Mouse (Mus musculus) CH12.LX (cell line): Measurements from ENCODE around the gene Polh. TPM values are rescaled to one million over a fixed set of nuclear protein-coding genes. Genes with fewer than 3 reads are reported as not detected.

ENCODE experiments used
- DNase-seq: peaks from one replicate; pipeline ENCODE4 v3.0.0-alpha.2; 2013; ENCODE audit errors: extremely low read depth
- H3K27ac ChIP-seq: 2 replicates; pipeline ENCODE4 v1.5.1; 2012; ENCODE audit warnings: low read depth, mild to moderate bottlenecking, control low read depth, moderate library complexity; ENCODE audit not compliant: insufficient read depth
- H3K27me3 ChIP-seq: replicated peaks from 2 replicates; pipeline ENCODE3; 2012; ENCODE audit warnings: inconsistent platforms
- H3K36me3 ChIP-seq, 2 experiments: replicated peaks in 1 of 2; 2 replicates each; pipeline versions ENCODE3 to v1.6.1; 2012; ENCODE audit warnings: inconsistent platforms in 1 of 2, low read length in 1 of 2, mild to moderate bottlenecking in 1 of 2, mixed read lengths in 1 of 2, moderate library complexity in 1 of 2; ENCODE audit not compliant: control insufficient read depth in 1 of 2, insufficient read depth in 1 of 2
- H3K4me1 ChIP-seq, 2 experiments: 2 replicates each; pipeline ENCODE4 v1.6.1; 2012; ENCODE audit warnings: inconsistent platforms in 1 of 2, moderate library complexity in 1 of 2; ENCODE audit not compliant: insufficient read depth in 2 of 2, control insufficient read depth in 1 of 2
- H3K4me2 ChIP-seq: 2 replicates; pipeline ENCODE4 v1.6.1; 2012; ENCODE audit warnings: low read depth, mild to moderate bottlenecking, control low read depth; ENCODE audit not compliant: poor library complexity, insufficient read depth, severe bottlenecking
- H3K4me3 ChIP-seq, 3 experiments: fragments of 150-350 bp in 1 of 3; sonication (generic) in 1 of 3; replicated peaks in 1 of 3; 2 replicates each; pipeline versions ENCODE3 to v1.5.1; 2011 to 2012; ENCODE audit warnings: low read depth in 2 of 3, low read length in 2 of 3, mild to moderate bottlenecking in 2 of 3, moderate library complexity in 2 of 3, control low read depth in 1 of 3, improper control_type of control experiment in 1 of 3, inconsistent platforms in 1 of 3, mixed read lengths in 1 of 3; ENCODE audit not compliant: poor library complexity in 1 of 3
- H3K79me2 ChIP-seq: replicated peaks from 2 replicates; pipeline ENCODE4 v1.6.1; 2012; ENCODE audit warnings: mild to moderate bottlenecking, moderate library complexity; ENCODE audit not compliant: control insufficient read depth, poor library complexity, insufficient read depth, severe bottlenecking; ENCODE audit errors: extremely low read depth
- H3K9ac ChIP-seq: 2 replicates; pipeline ENCODE4 v1.6.1; 2012; ENCODE audit warnings: low read depth, mild to moderate bottlenecking, control low read depth, moderate library complexity; ENCODE audit not compliant: insufficient read depth
- H3K9me3 ChIP-seq: replicated peaks from 2 replicates; pipeline ENCODE3; 2012; ENCODE audit warnings: low read length, inconsistent platforms, mixed read lengths
- BHLHE40 ChIP-seq: IDR thresholded peaks from 2 replicates; pipeline ENCODE4 v1.6.1; 2011; ENCODE audit warnings: mild to moderate bottlenecking, low read depth, low read length, improper control_type of control experiment
- CHD2 ChIP-seq: IDR thresholded peaks from 2 replicates; pipeline ENCODE4 v1.6.1; 2011; ENCODE audit warnings: low read length, improper control_type of control experiment
- EP300 ChIP-seq: IDR thresholded peaks from 2 replicates; pipeline ENCODE4 v1.6.1; 2011; ENCODE audit warnings: low read length, improper control_type of control experiment
- ETS1 ChIP-seq: conservative IDR thresholded peaks from 2 replicates; pipeline ENCODE4 v1.6.1; 2012; ENCODE audit warnings: low read depth, mild to moderate bottlenecking, inconsistent platforms, low read length, improper control_type of control experiment, moderate library complexity
- HCFC1 ChIP-seq: IDR thresholded peaks from 2 replicates; pipeline ENCODE4 v1.6.1; 2012; ENCODE audit warnings: low read depth, mild to moderate bottlenecking, inconsistent platforms, low read length, improper control_type of control experiment
- IRF4 ChIP-seq: IDR thresholded peaks from 2 replicates; pipeline ENCODE4 v1.6.1; 2014; ENCODE audit warnings: low read depth, mild to moderate bottlenecking, inconsistent platforms, low read length, improper control_type of control experiment
- JUND ChIP-seq: conservative IDR thresholded peaks from 2 replicates; pipeline ENCODE4 v1.6.1; 2011; ENCODE audit warnings: low read depth, low read length, improper control_type of control experiment
- MAFK ChIP-seq: IDR thresholded peaks from 2 replicates; pipeline ENCODE4 v1.6.1; 2011; ENCODE audit warnings: low read length, improper control_type of control experiment; ENCODE audit not compliant: insufficient replicate concordance
- MAX ChIP-seq: IDR thresholded peaks from 2 replicates; pipeline ENCODE4 v1.6.1; 2011; ENCODE audit warnings: low read length, improper control_type of control experiment
- MAZ ChIP-seq: IDR thresholded peaks from 2 replicates; pipeline ENCODE4 v1.6.1; 2012; ENCODE audit warnings: low read depth, mild to moderate bottlenecking, inconsistent platforms, low read length, improper control_type of control experiment, moderate library complexity
- MYC ChIP-seq: IDR thresholded peaks from 2 replicates; pipeline ENCODE4 v1.6.1; 2011; ENCODE audit warnings: low read depth, mild to moderate bottlenecking, improper control_type of control experiment, low read length
- NELFE ChIP-seq: IDR thresholded peaks from 2 replicates; pipeline ENCODE4 v1.6.1; 2011; ENCODE audit warnings: low read depth, low read length, improper control_type of control experiment
- NRF1 ChIP-seq: IDR thresholded peaks from 2 replicates; pipeline ENCODE4 v1.6.1; 2014; ENCODE audit warnings: low read depth, mild to moderate bottlenecking, inconsistent platforms, low read length, improper control_type of control experiment, moderate library complexity
- POLR2A ChIP-seq: IDR thresholded peaks from 2 replicates; pipeline ENCODE4 v1.6.1; 2011; ENCODE audit warnings: low read depth, mild to moderate bottlenecking, improper control_type of control experiment, low read length
- POLR2AphosphoS2 ChIP-seq: IDR thresholded peaks from 2 replicates; pipeline ENCODE4 v1.6.1; 2011; ENCODE audit warnings: low read depth, low read length, improper control_type of control experiment
- RAD21 ChIP-seq: IDR thresholded peaks from 2 replicates; pipeline ENCODE4 v1.6.1; 2011; ENCODE audit warnings: low read depth, mild to moderate bottlenecking, low read length, improper control_type of control experiment, moderate library complexity
- RCOR1 ChIP-seq: conservative IDR thresholded peaks from 2 replicates; pipeline ENCODE4 v1.6.1; 2012; ENCODE audit warnings: low read depth, mild to moderate bottlenecking, inconsistent platforms, low read length, improper control_type of control experiment
- TCF12 ChIP-seq: IDR thresholded peaks from 2 replicates; pipeline ENCODE4 v1.6.1; 2014; ENCODE audit warnings: low read depth, mild to moderate bottlenecking, inconsistent platforms, low read length, improper control_type of control experiment
- UBTF ChIP-seq: IDR thresholded peaks from 2 replicates; pipeline ENCODE4 v1.6.1; 2012; ENCODE audit warnings: low read depth, mild to moderate bottlenecking, inconsistent platforms, low read length, improper control_type of control experiment, moderate library complexity
- ZKSCAN1 ChIP-seq: IDR thresholded peaks from 2 replicates; pipeline ENCODE4 v1.6.1; 2012; ENCODE audit warnings: low read depth, inconsistent platforms, low read length, improper control_type of control experiment, borderline replicate concordance
- ZMIZ1 ChIP-seq: IDR thresholded peaks from 2 replicates; pipeline ENCODE4 v1.6.1; 2012; ENCODE audit warnings: low read depth, mild to moderate bottlenecking, inconsistent platforms, low read length, improper control_type of control experiment
- dilution Hi-C: fragments of 300-500 bp; cut with MboI; formaldehyde crosslinking; loops from 2 replicates; pipeline ENCODE4 v1.14.3; 2020; ENCODE audit warnings: low sequenced_read_pairs; ENCODE audit not compliant: extremely low pct_unique_long_range_greater_than_20kb, extremely low pct_ligation_motif_present
- in situ Hi-C: fragments of 300-500 bp; cut with MboI; formaldehyde crosslinking; loops from 3 replicates; pipeline ENCODE4 v1.14.3; 2019; ENCODE audit warnings: low sequenced_read_pairs, low pct_ligation_motif_present, low pct_unique_long_range_greater_than_20kb, mixed read lengths
- polyA plus RNA-seq: library from polyadenylated mRNA; unstranded; fragments of >175 nt; gene quantifications from 2 replicates; pipeline ENCODE4 v1.2.1, GENCODE M21; 2012; ENCODE audit warnings: low read depth; ENCODE audit not compliant: insufficient read length
- total RNA-seq, 2 experiments: library from RNA; depleted of rRNA; stranded (reverse); fragments of 300-350 nt in 1 of 2; fragments of >200 nt in 1 of 2; gene quantifications; 2 replicates each; pipeline ENCODE4 v1.2.3; 2012 to 2014

The Polh gene
- total and polyA plus RNA-seq, 3 experiments, result 23.1 to 40.4 (median 36.0) TPM

DNA sequence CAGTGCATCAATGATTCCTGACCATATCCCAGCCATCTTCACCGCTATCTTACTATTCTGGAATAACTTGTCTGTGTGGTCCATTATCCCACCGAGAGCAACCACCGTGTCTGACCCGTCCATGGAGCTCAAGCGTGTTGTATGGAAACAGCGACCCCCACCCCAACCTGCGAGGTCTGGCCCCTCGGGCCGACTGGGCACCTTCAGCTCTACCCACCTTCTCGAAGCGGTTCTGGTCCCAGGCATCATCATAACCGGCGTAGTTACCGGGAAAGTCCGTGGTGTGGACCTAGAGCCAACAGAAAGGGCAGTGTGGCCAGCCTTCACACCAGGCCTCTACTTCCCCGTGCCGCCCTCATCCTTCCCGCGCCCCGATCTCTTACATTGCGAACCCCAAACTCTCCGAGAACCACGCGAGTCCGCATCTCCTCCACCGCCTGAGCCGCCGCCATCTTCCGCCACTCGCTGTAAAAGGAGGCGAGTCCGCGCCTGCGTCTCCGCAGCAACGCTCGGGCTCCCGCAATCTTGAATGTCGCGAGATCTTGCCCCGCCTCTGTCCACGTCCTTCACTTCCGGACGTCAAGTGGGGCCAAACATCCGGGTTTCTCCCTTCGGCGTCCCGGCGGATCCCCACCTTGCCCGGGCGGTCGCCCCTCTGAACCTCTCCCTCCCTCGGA, 45.2 kb upstream of the Polh start, which contains the start of the genes Polr1c and Yipf3 (continued):
- TF ChIP-seq IRF4, result no peak
- peak; percentile 79; the same call in 1 of the 2 replicates for TF ChIP-seq ZMIZ1
- TF ChIP-seq BHLHE40, result no peak
- TF ChIP-seq NRF1, result peak; percentile 84
- no peak for TF ChIP-seq RCOR1
- TF ChIP-seq JUND, result no peak
- peak; percentile 94 for TF ChIP-seq TCF12
- TF ChIP-seq EP300, result no peak
- TF ChIP-seq NELFE, result peak; percentile 95
- no peak; the same call in none of the 2 replicates for TF ChIP-seq POLR2AphosphoS2
- TF ChIP-seq HCFC1, result peak; percentile 83
- TF ChIP-seq UBTF, result no peak
- peak; percentile 37; the same call in 1 of the 2 replicates for TF ChIP-seq MYC
- peak; percentile 99 for TF ChIP-seq CHD2
- TF ChIP-seq POLR2A, result peak; percentile 95
- no peak for TF ChIP-seq MAZ
- TF ChIP-seq MAFK, result no peak
- TF ChIP-seq ETS1, result no peak
- TF ChIP-seq, all 38 proteins: peak for 15

DNA sequence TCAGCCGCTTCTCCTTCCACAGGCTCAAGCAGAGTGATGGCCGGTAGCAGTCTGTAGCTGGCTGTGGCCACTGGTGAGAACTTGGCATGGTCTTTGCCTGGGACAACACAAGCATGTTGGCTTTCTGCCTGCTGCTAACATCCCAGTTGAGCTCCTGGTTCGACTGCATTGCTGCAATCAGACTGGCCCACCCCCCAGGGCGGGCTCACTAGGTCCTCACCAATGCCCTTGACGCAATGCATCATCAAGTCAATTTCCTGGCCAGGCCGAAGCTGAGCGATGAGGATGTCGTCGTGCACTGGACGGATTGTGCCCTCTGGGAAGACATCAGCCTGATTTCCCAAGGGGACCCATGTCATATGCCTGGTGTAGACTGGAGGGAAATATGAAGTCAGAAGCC, 42.1 kb upstream of the Polh start:
- dilution Hi-C loops, result no loop called here
- TF ChIP-seq BHLHE40 (no peak), EP300 (no peak), ZKSCAN1 (no peak), MYC (no peak), POLR2AphosphoS2 (peak; percentile 34; the same call in 1 of the 2 replicates), RAD21 (no peak), MAX (no peak)
- H3K4me2 ChIP-seq, result no peak overlapping the region
- H3K9ac ChIP-seq, result no peak overlapping the region
- H3K4me1 ChIP-seq, result peaks cover 8 to 22% of the 10 kb centered on the region in 2 experiments
- H3K27ac ChIP-seq, result no peak overlapping the region
- peaks cover 62 to 81% of the 10 kb centered on the region in 2 experiments for H3K36me3 ChIP-seq
- no peaks in the 10 kb centered on the region for H3K27me3 ChIP-seq
- no peaks in the 10 kb centered on the region for H3K9me3 ChIP-seq
- H3K79me2 ChIP-seq, result peaks cover 28% of the 10 kb centered on the region
- no peak overlapping the region for H3K4me3 ChIP-seq
- DNase-seq, result no peak
- in situ Hi-C loops, result loop anchor here (25.0 kb wide), 1 partner anchor 743 kb away; no protein-coding TSS in a partner anchor
